Mouse (Mus musculus): Measurements from ENCODE around the gene Izumo1r.

GRCm38 (mm10) chr9:14858782-14859181 is 45.0 kb downstream of the Izumo1r start:
- TF ChIP-seq CTCF (IDR thresholded peaks at IDR 0.05; ENCODE audit: insufficient read depth, low read length): no peak
- TF ChIP-seq POLR2A (IDR thresholded peaks at IDR 0.05; ENCODE audit: borderline replicate concordance, extremely low read depth, low read depth, low read length): no peak

All from lung, adult 2 months (tissue).